Mouse (Mus musculus): ENCODE data around the gene Slc24a3.

DNA sequence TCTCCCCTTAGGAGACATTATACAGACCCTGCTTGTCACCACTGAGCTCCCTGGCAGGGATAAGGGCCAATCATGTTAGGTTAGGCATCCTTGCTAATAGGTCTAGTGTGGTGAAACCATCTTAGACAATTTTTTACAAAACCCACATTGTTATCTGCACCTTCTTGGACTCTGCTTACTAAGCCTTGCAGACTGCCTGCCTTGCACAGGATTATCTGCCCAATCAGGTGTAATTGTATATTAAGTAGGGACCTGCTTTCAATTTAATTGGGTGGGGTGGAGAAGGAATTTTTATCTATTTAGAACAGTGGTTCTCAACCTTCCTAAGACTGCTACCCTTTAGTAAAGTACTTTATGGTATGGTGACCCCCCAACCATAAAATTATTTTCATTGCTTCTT lies 394.9 kb downstream of the Slc24a3 start:
- TF ChIP-seq GATA1 (IDR thresholded peaks at IDR 0.05; ENCODE audit: borderline replicate concordance, low read length) (no peak), FLI1 (IDR thresholded peaks at IDR 0.05; ENCODE audit: low read length) (no peak)
